Mouse (Mus musculus) kidney, adult 2 months (tissue): ENCODE measurements around the gene Ccl1.

Source experiments
- CTCF ChIP-seq: fragments of 200-500 bp; conservative IDR thresholded peaks from 2 replicates; pipeline ENCODE4 v1.5.1; 2011; ENCODE audit warnings: low read depth, mild to moderate bottlenecking, control low read depth, low read length, moderate library complexity, mixed read lengths; ENCODE audit not compliant: insufficient read depth, insufficient read length
- POLR2A ChIP-seq: fragments of 200-500 bp; IDR thresholded peaks from one replicate; pipeline ENCODE4 v1.6.1; 2011; ENCODE audit warnings: low read depth, low read length, control low read depth

DNA sequence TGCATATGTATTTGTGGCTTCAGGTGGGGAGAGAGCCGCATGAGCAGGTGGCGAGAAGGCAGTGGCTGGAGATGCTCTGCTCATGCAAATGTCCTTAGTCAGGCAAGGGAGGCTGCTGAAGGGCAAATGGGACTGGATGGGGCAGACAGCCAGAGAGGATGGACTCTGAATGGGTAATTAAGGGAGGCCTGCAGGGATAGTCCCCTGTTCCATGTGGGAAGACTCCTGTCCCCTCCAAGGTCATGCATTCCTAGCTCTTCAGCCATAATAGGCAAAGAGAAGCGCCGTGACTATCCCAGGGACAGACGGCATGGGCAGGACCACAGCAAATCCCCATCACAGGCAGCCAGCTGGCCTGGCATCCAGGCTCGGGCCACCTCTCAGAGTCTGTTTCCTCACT lies 55.5 kb downstream of the Ccl1 start:
- no peak for TF ChIP-seq CTCF
- no peak for TF ChIP-seq POLR2A
